Mouse (Mus musculus) neural tube, embryonic 12.5 days (tissue): ENCODE measurements around the gene Hacl1. TPM values are rescaled to one million over a fixed set of nuclear protein-coding genes. Genes with fewer than 3 reads are reported as not detected.

Source experiments
- ATAC-seq: fragments of 200-750 bp; cut with Nextera tagmentation; 2 replicates; pipeline ENCODE4 v1.8.0; 2017; ENCODE audit warnings: low read depth, mild to moderate bottlenecking, moderate TSS enrichment, moderate library complexity; ENCODE audit not compliant: low FRiP score
- H3K27ac ChIP-seq: fragments of 300-500 bp; sonication (generic); 2 replicates; pipeline ENCODE4 v1.5.1; 2016
- H3K27me3 ChIP-seq: fragments of 300-500 bp; sonication (generic); replicated peaks from 2 replicates; pipeline ENCODE4 v1.6.1; 2016; ENCODE audit warnings: mild to moderate bottlenecking
- H3K36me3 ChIP-seq: fragments of 300-500 bp; sonication (generic); 2 replicates; pipeline ENCODE4 v1.6.1; 2016; ENCODE audit warnings: mild to moderate bottlenecking
- H3K4me1 ChIP-seq: fragments of 300-500 bp; sonication (generic); 2 replicates; pipeline ENCODE4 v1.6.1; 2016
- H3K4me2 ChIP-seq: fragments of 300-500 bp; sonication (generic); replicated peaks from 2 replicates; pipeline ENCODE4 v1.6.1; 2016; ENCODE audit warnings: mild to moderate bottlenecking
- H3K4me3 ChIP-seq: fragments of 300-500 bp; sonication (generic); 2 replicates; pipeline ENCODE4 v1.5.1; 2016
- H3K9ac ChIP-seq: fragments of 300-500 bp; sonication (generic); 2 replicates; pipeline ENCODE4 v1.6.1; 2016; ENCODE audit warnings: mild to moderate bottlenecking
- H3K9me3 ChIP-seq: fragments of 300-500 bp; sonication (generic); 2 replicates; pipeline ENCODE4 v1.6.1; 2016; ENCODE audit warnings: mild to moderate bottlenecking
- WGBS: fragments of 180-500 bp; shearing (Covaris S2); methylation state at CpG from one replicate; pipeline ENCODE4 v1.1.7; 2016; 5-methylcytosine and 5-hydroxymethylcytosine counted together
- polyA plus RNA-seq: library from polyadenylated mRNA; unstranded; fragments of >200 nt; fragmentation: Nextera tagmentation; extraction: Ambion mirVana; gene quantifications from 2 replicates; pipeline ENCODE4 v1.2.1, GENCODE M21; 2016

The Hacl1 gene
- polyA plus RNA-seq, 1 experiment from 2014 or later = 7.8 TPM

GRCm38 (mm10) chr14:31645920-31646319 lies 4.8 kb upstream of the Hacl1 start:
- Histone ChIP-seq H3K4me3 (no peak overlapping the region), H3K36me3 (no peaks in the 10 kb centered on the region), H3K27ac (no peak overlapping the region), H3K4me1 (no peaks in the 10 kb centered on the region), H3K9ac (no peak overlapping the region), H3K9me3 (peaks cover 4% of the 10 kb centered on the region; the same call in 1 of the 2 replicates), H3K27me3 (no peaks in the 10 kb centered on the region), H3K4me2 (no peak overlapping the region)
- WGBS = 96% methylated on average over 7 of the region's 7 CpGs
- ATAC-seq = no peak

DNA sequence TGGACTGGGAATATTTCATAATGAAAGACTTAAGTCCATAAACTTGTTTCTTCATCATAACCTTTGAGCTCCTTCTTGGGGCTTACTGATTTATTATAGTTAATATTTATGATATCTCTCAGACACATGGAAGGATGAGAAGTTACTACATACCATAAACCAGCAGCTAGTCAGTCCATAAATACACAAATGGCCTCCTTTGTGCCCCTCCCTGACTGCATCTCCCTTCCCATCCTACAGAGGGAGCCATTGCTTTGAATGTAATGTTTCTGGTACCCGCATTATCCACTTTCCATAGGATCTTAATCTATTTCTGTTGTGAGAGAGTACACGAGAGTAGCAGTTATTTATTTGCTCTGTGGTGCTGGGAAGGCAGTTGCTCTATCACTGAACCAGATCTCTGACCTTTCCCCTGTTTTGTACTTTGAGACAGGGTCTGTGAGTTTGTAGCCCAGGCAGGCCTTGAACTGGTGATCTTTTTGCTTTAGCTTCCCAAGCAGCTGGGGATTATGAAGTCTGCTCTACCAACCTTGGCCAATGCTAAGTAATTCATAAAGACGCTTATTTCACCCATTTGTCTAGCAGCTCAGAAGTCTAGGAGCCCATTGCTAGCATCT lies 4.0 kb upstream of the Hacl1 start:
- Histone ChIP-seq H3K4me1 (peaks cover 6% of the 10 kb centered on the region; the same call in 1 of the 2 replicates), H3K27ac (no peak overlapping the region), H3K27me3 (no peaks in the 10 kb centered on the region), H3K9me3 (no peaks in the 10 kb centered on the region), H3K4me2 (no peak overlapping the region), H3K9ac (no peak overlapping the region), H3K36me3 (no peaks in the 10 kb centered on the region), H3K4me3 (no peak overlapping the region)
- ATAC-seq = no peak
- 75% methylated on average over 3 of the region's 3 CpGs for WGBS

- H3K4me1 ChIP-seq = peaks cover 7% of the 10 kb centered on the region; the same call in 1 of the 2 replicates
- no peak overlapping the region for H3K4me3 ChIP-seq
- ATAC-seq = no peak
- WGBS = 92% methylated on average over 5 of the region's 5 CpGs
- H3K9ac ChIP-seq = no peak overlapping the region
- H3K27ac ChIP-seq = no peak overlapping the region
- no peaks in the 10 kb centered on the region for H3K9me3 ChIP-seq
- no peak overlapping the region for H3K4me2 ChIP-seq
- no peaks in the 10 kb centered on the region for H3K27me3 ChIP-seq
- H3K36me3 ChIP-seq = no peaks in the 10 kb centered on the region
These were observed 3.2 kb upstream of the Hacl1 start for GRCm38 (mm10) chr14:31644183-31644830.

- no peak for ATAC-seq
- peak overlapping the region; percentile 64 for H3K4me3 ChIP-seq
- H3K4me2 ChIP-seq = peak overlapping the region; percentile 90
- no peaks in the 10 kb centered on the region for H3K9me3 ChIP-seq
- H3K27ac ChIP-seq = no peak overlapping the region
- no peaks in the 10 kb centered on the region for H3K27me3 ChIP-seq
- peak overlapping the region; percentile 65; the same call in 1 of the 2 replicates for H3K9ac ChIP-seq
- no peaks in the 10 kb centered on the region for H3K36me3 ChIP-seq
- 71% methylated on average over 9 of the region's 9 CpGs for WGBS
- peaks cover 7% of the 10 kb centered on the region; the same call in 1 of the 2 replicates for H3K4me1 ChIP-seq
These were observed 545 bp upstream of the Hacl1 start for GRCm38 (mm10) chr14:31641506-31642155.

DNA sequence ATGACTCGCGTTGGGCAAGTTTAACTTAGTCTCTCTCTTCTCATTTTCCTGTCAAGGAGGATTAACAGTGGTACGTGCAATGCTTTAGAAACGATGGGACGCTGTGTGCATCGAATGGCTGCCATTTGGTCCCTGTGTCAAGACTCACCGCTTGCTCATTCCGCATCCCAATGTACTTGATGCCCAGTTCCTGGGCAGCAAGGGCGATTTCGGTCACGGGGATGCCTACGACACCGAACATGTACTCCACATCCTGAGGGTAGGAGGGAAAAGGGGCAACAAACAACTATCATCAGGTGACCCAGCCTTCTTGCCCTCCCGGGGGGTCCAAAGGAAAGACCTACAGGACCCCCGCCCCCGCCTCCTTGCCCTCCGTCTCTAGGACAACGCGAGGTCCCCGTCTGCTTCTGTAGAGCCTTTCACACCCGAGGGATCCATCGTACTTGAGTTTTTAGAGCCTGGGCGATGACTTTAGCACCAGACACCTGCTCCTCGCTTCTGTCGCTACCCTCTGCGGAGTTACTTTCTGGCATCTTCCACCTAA lies 668 bp downstream of the Hacl1 start, which contains the start of gene Gm49387:
Gm49387 (minus strand) TSS at position 533 of the 544 bp plus-strand sequence.
- Histone ChIP-seq H3K36me3 (no peaks in the 10 kb centered on the region), H3K4me3 (peak within 1 kb of the TSS; percentile 64), H3K9me3 (no peaks in the 10 kb centered on the region), H3K9ac (peak within 1 kb of the TSS; percentile 65), H3K4me2 (peak within 1 kb of the TSS; percentile 90), H3K4me1 (peaks cover 7% of the 10 kb centered on the region; the same call in 1 of the 2 replicates), H3K27me3 (no peaks in the 10 kb centered on the region), H3K27ac (no peak within 1 kb of the TSS)
- 3% methylated on average over 26 of the region's 26 CpGs for WGBS
- ATAC-seq = peak; percentile 57

DNA sequence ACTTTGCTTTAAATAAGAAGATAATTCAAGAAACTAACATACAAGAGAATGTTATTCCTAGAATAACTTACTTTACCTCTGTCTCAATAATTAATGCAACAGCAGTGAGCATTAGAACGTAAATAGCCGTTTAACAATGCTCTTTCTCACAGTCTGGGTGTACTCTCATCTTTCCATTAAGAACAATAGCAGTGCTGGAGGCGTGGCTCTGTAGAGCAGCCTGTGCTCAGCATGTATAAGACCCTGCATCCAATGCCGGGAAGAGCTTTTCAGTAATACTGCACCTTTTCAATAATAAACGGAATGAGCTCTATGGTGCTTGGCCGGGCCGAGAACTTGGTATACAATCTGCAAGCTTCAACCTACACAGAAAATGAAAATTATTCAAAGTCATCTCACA lies 10.4 kb downstream of the Hacl1 start:
- Histone ChIP-seq H3K4me3 (no peak overlapping the region), H3K36me3 (no peaks in the 10 kb centered on the region), H3K9me3 (no peaks in the 10 kb centered on the region), H3K4me2 (no peak overlapping the region), H3K4me1 (no peaks in the 10 kb centered on the region), H3K9ac (no peak overlapping the region), H3K27me3 (no peaks in the 10 kb centered on the region), H3K27ac (no peak overlapping the region)
- ATAC-seq = no peak
- WGBS = 48% methylated on average over 7 of the region's 7 CpGs

DNA sequence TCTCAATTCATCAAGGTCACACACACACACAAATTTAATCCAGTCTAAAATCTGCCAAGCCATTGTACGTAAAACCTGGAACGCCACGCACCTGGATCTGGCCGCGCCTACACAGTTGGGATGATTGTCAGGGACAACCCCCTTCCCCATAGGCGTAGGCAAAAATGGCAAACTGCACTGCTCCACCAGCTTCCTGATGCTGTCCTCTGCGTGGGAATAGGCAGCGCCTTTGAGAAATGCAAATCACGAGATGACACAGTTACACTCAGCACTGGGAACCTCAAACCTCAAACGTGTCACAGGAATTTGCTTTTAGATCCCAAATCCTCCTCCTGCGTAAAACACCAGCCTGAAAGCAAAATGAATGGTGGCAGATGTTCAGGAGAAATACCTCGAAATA lies 18.3 kb downstream of the Hacl1 start:
- Histone ChIP-seq H3K27ac (no peak overlapping the region), H3K4me3 (no peak overlapping the region), H3K4me1 (no peaks in the 10 kb centered on the region), H3K9ac (no peak overlapping the region), H3K9me3 (no peaks in the 10 kb centered on the region), H3K4me2 (no peak overlapping the region), H3K36me3 (no peaks in the 10 kb centered on the region), H3K27me3 (no peaks in the 10 kb centered on the region)
- 87% methylated on average over 12 of the region's 12 CpGs for WGBS
- no peak for ATAC-seq

DNA sequence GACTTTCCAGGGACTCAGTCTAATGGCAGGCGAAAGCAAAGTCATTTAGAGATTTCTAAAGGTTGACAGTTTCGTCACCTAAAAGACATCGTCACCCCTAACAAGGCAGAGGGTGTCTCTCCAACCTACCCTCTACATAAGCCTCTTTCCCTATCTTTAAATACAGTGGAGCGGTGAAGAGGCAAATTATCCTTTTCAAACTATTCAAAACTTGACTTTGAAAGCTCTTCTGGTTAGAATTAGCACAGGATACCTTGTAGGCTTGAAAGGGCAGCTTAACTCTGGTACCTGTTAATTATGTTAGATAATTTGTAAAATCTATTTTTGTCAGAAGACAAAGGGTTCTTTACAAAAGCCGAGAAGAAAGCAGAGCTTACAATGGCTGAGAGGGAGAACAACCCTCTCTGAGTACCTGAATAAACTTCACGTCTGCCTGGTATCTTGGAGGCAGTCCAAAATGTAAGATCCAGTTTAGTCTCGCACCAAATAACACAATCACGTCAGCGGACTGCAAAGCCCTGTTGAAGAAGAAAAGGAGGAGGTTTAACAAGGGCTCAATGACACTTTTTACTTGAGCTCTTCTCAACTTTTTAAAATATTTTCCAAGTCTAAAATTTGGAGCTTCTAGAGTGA lies 20.4 kb downstream of the Hacl1 start:
- H3K36me3 ChIP-seq = no peaks in the 10 kb centered on the region
- WGBS = 79% methylated on average over 9 of the region's 9 CpGs
- no peaks in the 10 kb centered on the region for H3K4me1 ChIP-seq
- H3K9ac ChIP-seq = no peak overlapping the region
- H3K27ac ChIP-seq = no peak overlapping the region
- no peaks in the 10 kb centered on the region for H3K27me3 ChIP-seq
- ATAC-seq = no peak
- no peaks in the 10 kb centered on the region for H3K9me3 ChIP-seq
- H3K4me2 ChIP-seq = no peak overlapping the region
- H3K4me3 ChIP-seq = no peak overlapping the region

DNA sequence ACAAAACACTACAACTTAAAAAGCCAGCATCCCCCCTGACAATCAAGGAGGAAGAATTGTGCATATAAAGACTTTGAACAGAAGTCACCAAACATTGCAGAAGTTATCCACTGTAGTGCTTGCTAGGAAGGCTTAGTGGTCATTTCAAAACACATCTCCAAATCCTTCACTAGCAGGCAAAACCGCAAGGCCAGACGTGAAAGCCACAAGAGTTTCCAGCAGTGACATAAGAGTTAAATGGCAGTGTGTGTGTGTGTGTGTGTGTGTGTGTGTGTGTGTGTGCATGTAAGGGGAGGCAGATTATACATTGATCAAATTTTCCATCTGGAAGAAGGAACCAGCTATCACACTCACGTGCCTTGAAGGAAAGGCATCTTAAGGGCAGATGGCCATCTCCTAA lies 23.1 kb downstream of the Hacl1 start:
- ATAC-seq = no peak
- 88% methylated on average over 3 of the region's 3 CpGs for WGBS
- Histone ChIP-seq H3K9me3 (no peaks in the 10 kb centered on the region), H3K9ac (no peak overlapping the region), H3K4me3 (no peak overlapping the region), H3K27ac (no peak overlapping the region), H3K4me1 (no peaks in the 10 kb centered on the region), H3K4me2 (no peak overlapping the region), H3K36me3 (no peaks in the 10 kb centered on the region), H3K27me3 (no peaks in the 10 kb centered on the region)

DNA sequence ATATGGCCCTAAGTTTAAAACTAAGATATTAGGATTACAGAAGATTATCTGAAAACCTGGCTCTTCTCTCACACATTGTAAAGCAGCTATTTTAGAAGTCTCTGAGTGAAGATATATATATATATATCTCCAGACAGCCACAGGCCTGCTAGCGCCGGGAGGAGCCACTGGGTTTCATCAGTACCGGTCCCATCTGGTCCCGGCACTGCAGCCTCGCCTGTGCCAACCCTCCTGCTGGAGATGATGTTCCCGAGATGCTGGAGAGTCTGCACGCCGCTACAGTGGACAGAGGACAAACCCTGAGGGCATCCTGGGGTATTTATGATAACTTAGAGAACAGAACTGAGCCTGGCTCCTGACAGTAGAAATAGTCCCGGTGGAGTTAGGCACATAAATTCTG lies 23.9 kb downstream of the Hacl1 start:
- WGBS = 85% methylated on average over 9 of the region's 9 CpGs
- no peak overlapping the region for H3K4me3 ChIP-seq
- ATAC-seq = no peak
- H3K27me3 ChIP-seq = no peaks in the 10 kb centered on the region
- no peaks in the 10 kb centered on the region for H3K9me3 ChIP-seq
- no peaks in the 10 kb centered on the region for H3K4me1 ChIP-seq
- H3K27ac ChIP-seq = no peak overlapping the region
- no peak overlapping the region for H3K4me2 ChIP-seq
- no peak overlapping the region for H3K9ac ChIP-seq
- H3K36me3 ChIP-seq = no peaks in the 10 kb centered on the region

- Histone ChIP-seq H3K9me3 (no peaks in the 10 kb centered on the region), H3K4me3 (no peak overlapping the region), H3K4me1 (no peaks in the 10 kb centered on the region), H3K27me3 (no peaks in the 10 kb centered on the region), H3K27ac (no peak overlapping the region), H3K36me3 (no peaks in the 10 kb centered on the region), H3K4me2 (no peak overlapping the region), H3K9ac (no peak overlapping the region)
- WGBS = 88% methylated on average over 5 of the region's 5 CpGs
- no peak for ATAC-seq
These were observed 27.4 kb downstream of the Hacl1 start for GRCm38 (mm10) chr14:31613671-31614070.

GRCm38 (mm10) chr14:31611986-31612385 lies 29.1 kb downstream of the Hacl1 start:
- H3K4me1 ChIP-seq = no peaks in the 10 kb centered on the region
- no peaks in the 10 kb centered on the region for H3K9me3 ChIP-seq
- H3K4me3 ChIP-seq = no peak overlapping the region
- WGBS = 73% methylated on average over 4 of the region's 4 CpGs
- no peak overlapping the region for H3K4me2 ChIP-seq
- H3K27ac ChIP-seq = no peak overlapping the region
- H3K9ac ChIP-seq = no peak overlapping the region
- no peaks in the 10 kb centered on the region for H3K36me3 ChIP-seq
- no peak for ATAC-seq
- no peaks in the 10 kb centered on the region for H3K27me3 ChIP-seq
